Mouse (Mus musculus): ENCODE results near the gene Map3k9. TPM values are rescaled to one million over a fixed set of nuclear protein-coding genes. Genes with fewer than 3 reads are reported as not detected.
A peak's percentile ranks its signal among the peaks of the same experiment; 100 is the strongest.

Map3k9 gene
- polyA plus RNA-seq, 1 experiment: 0.29 TPM

- TF ChIP-seq CTCF (IDR thresholded peaks at IDR 0.05; ENCODE audit: control insufficient read depth, insufficient read depth, insufficient read length) (no peak), FOSL1 (IDR thresholded peaks at IDR 0.05; ENCODE audit: insufficient read depth, low read length, poor library complexity, severe bottlenecking) (no peak), MYOG (IDR thresholded peaks at IDR 0.05; ENCODE audit: control insufficient read depth, extremely low read depth, insufficient read length) (no peak), MYOD1 (IDR thresholded peaks at IDR 0.05; ENCODE audit: control insufficient read depth, insufficient read length, low read depth) (no peak), CEBPB (IDR thresholded peaks at IDR 0.05; ENCODE audit: low read depth) (no peak), USF1 (IDR thresholded peaks at IDR 0.05; ENCODE audit: low read depth) (no peak), MAX (IDR thresholded peaks at IDR 0.05) (no peak)
- H3K4me3 ChIP-seq (ENCODE audit: insufficient read depth, poor library complexity, severe bottlenecking): no peak overlapping the region
- no peak overlapping the region for H3ac ChIP-seq (ENCODE audit: control insufficient read depth, insufficient read length, low read depth)
- H3K79me3 ChIP-seq (ENCODE audit: low read depth): no peaks in the 10 kb centered on the region
- peaks cover 3% of the 10 kb centered on the region for H3K27me3 ChIP-seq (ENCODE audit: control insufficient read depth, insufficient read depth, insufficient read length)
- no peaks in the 10 kb centered on the region for H3K36me3 ChIP-seq (ENCODE audit: control insufficient read depth, insufficient read depth)
- no peaks in the 10 kb centered on the region for H3K79me2 ChIP-seq (ENCODE audit: control insufficient read depth, insufficient read depth)
Measured at GRCm38 (mm10) chr12:81769458-81769857, 11.5 kb downstream of the Map3k9 start.

DNA sequence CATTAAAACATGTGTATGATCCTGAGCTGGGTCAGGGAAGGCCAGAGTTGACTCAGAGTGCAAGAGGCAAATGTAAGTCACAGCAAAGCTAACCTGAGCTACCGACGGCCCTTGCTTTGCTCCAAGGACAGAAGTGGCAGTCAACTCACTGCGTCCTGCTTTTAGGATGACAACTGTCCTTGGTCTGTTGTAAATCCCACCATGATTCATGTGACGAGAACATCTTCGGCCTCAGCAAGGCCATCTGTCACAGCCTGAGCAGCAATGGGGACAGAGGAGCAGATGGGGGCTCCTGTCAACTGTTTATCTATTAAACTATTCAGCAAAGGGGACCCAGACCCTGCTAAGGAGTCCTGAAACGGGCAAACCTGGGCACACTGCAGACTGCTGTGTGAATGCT, 15.6 kb downstream of the Map3k9 start:
- no peaks in the 10 kb centered on the region for H3K36me3 ChIP-seq (ENCODE audit: control insufficient read depth, insufficient read depth)
- no peaks in the 10 kb centered on the region for H3K79me3 ChIP-seq (ENCODE audit: low read depth)
- H3K4me3 ChIP-seq (ENCODE audit: insufficient read depth, poor library complexity, severe bottlenecking): no peak overlapping the region
- no peaks in the 10 kb centered on the region for H3K79me2 ChIP-seq (ENCODE audit: control insufficient read depth, insufficient read depth)
- no peak for TF ChIP-seq MAX (IDR thresholded peaks at IDR 0.05)
- no peak for TF ChIP-seq MYOD1 (IDR thresholded peaks at IDR 0.05; ENCODE audit: control insufficient read depth, insufficient read length, low read depth)
- TF ChIP-seq USF1 (IDR thresholded peaks at IDR 0.05; ENCODE audit: low read depth): no peak
- TF ChIP-seq MYOG (IDR thresholded peaks at IDR 0.05; ENCODE audit: control insufficient read depth, extremely low read depth, insufficient read length): no peak
- TF ChIP-seq CEBPB (IDR thresholded peaks at IDR 0.05; ENCODE audit: low read depth): no peak
- no peak for TF ChIP-seq FOSL1 (IDR thresholded peaks at IDR 0.05; ENCODE audit: insufficient read depth, low read length, poor library complexity, severe bottlenecking)
- TF ChIP-seq CTCF (IDR thresholded peaks at IDR 0.05; ENCODE audit: control insufficient read depth, insufficient read depth, insufficient read length): no peak
- H3ac ChIP-seq (ENCODE audit: control insufficient read depth, insufficient read length, low read depth): no peak overlapping the region
- H3K27me3 ChIP-seq (ENCODE audit: control insufficient read depth, insufficient read depth, insufficient read length): no peaks in the 10 kb centered on the region

GRCm38 (mm10) chr12:81764370-81764769, 16.6 kb downstream of the Map3k9 start:
- Histone ChIP-seq H3ac (ENCODE audit: control insufficient read depth, insufficient read length, low read depth) (no peak overlapping the region), H3K79me2 (ENCODE audit: control insufficient read depth, insufficient read depth) (no peaks in the 10 kb centered on the region), H3K27me3 (ENCODE audit: control insufficient read depth, insufficient read depth, insufficient read length) (no peaks in the 10 kb centered on the region), H3K79me3 (ENCODE audit: low read depth) (no peaks in the 10 kb centered on the region), H3K4me3 (ENCODE audit: insufficient read depth, poor library complexity, severe bottlenecking) (no peak overlapping the region), H3K36me3 (ENCODE audit: control insufficient read depth, insufficient read depth) (no peaks in the 10 kb centered on the region)
- TF ChIP-seq MAX (IDR thresholded peaks at IDR 0.05) (no peak), MYOD1 (IDR thresholded peaks at IDR 0.05; ENCODE audit: control insufficient read depth, insufficient read length, low read depth) (no peak), MYOG (IDR thresholded peaks at IDR 0.05; ENCODE audit: control insufficient read depth, extremely low read depth, insufficient read length) (no peak), USF1 (IDR thresholded peaks at IDR 0.05; ENCODE audit: low read depth) (no peak), CEBPB (IDR thresholded peaks at IDR 0.05; ENCODE audit: low read depth) (no peak), FOSL1 (IDR thresholded peaks at IDR 0.05; ENCODE audit: insufficient read depth, low read length, poor library complexity, severe bottlenecking) (no peak), CTCF (IDR thresholded peaks at IDR 0.05; ENCODE audit: control insufficient read depth, insufficient read depth, insufficient read length) (no peak)

- H3K79me2 ChIP-seq (ENCODE audit: control insufficient read depth, insufficient read depth): no peaks in the 10 kb centered on the region
- TF ChIP-seq USF1 (IDR thresholded peaks at IDR 0.05; ENCODE audit: low read depth): no peak
- TF ChIP-seq MYOG (IDR thresholded peaks at IDR 0.05; ENCODE audit: control insufficient read depth, extremely low read depth, insufficient read length): no peak
- no peak for TF ChIP-seq CTCF (IDR thresholded peaks at IDR 0.05; ENCODE audit: control insufficient read depth, insufficient read depth, insufficient read length)
- no peak for TF ChIP-seq MYOD1 (IDR thresholded peaks at IDR 0.05; ENCODE audit: control insufficient read depth, insufficient read length, low read depth)
- TF ChIP-seq FOSL1 (IDR thresholded peaks at IDR 0.05; ENCODE audit: insufficient read depth, low read length, poor library complexity, severe bottlenecking): no peak
- TF ChIP-seq MAX (IDR thresholded peaks at IDR 0.05): no peak
- no peak for TF ChIP-seq CEBPB (IDR thresholded peaks at IDR 0.05; ENCODE audit: low read depth)
- H3K36me3 ChIP-seq (ENCODE audit: control insufficient read depth, insufficient read depth): no peaks in the 10 kb centered on the region
- no peak overlapping the region for H3ac ChIP-seq (ENCODE audit: control insufficient read depth, insufficient read length, low read depth)
- H3K4me3 ChIP-seq (ENCODE audit: insufficient read depth, poor library complexity, severe bottlenecking): no peak overlapping the region
- no peaks in the 10 kb centered on the region for H3K27me3 ChIP-seq (ENCODE audit: control insufficient read depth, insufficient read depth, insufficient read length)
- no peaks in the 10 kb centered on the region for H3K79me3 ChIP-seq (ENCODE audit: low read depth)
Measured at GRCm38 (mm10) chr12:81754651-81755050, 26.3 kb downstream of the Map3k9 start.

DNA sequence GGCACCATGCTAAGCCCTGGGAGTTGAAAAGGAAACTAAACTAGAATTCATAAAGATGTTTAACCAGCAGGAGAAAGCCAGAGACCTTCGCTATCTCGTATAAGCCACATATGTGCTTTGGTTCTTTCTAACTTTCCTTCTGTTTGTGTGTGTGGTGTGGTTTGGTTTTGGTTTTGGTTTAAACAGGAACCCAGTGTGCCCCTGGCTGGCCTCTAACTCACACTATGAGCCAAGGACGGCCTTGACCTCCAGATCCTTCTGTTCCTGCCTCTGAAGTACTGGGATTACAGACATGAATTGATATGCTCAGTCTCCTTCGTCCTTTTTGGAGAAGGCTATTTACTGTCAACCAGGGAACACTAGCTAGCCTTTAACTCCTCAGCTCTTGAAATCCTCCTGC, 29.9 kb downstream of the Map3k9 start:
- no peak overlapping the region for H3K4me3 ChIP-seq (ENCODE audit: insufficient read depth, poor library complexity, severe bottlenecking)
- no peaks in the 10 kb centered on the region for H3K79me3 ChIP-seq (ENCODE audit: low read depth)
- TF ChIP-seq CTCF (IDR thresholded peaks at IDR 0.05; ENCODE audit: control insufficient read depth, insufficient read depth, insufficient read length) (no peak), MYOG (IDR thresholded peaks at IDR 0.05; ENCODE audit: control insufficient read depth, extremely low read depth, insufficient read length) (no peak), MYOD1 (IDR thresholded peaks at IDR 0.05; ENCODE audit: control insufficient read depth, insufficient read length, low read depth) (no peak)
- no peaks in the 10 kb centered on the region for H3K36me3 ChIP-seq (ENCODE audit: control insufficient read depth, insufficient read depth)
- no peaks in the 10 kb centered on the region for H3K27me3 ChIP-seq (ENCODE audit: control insufficient read depth, insufficient read depth, insufficient read length)
- H3ac ChIP-seq (ENCODE audit: control insufficient read depth, insufficient read length, low read depth): no peak overlapping the region
- no peaks in the 10 kb centered on the region for H3K79me2 ChIP-seq (ENCODE audit: control insufficient read depth, insufficient read depth)

DNA sequence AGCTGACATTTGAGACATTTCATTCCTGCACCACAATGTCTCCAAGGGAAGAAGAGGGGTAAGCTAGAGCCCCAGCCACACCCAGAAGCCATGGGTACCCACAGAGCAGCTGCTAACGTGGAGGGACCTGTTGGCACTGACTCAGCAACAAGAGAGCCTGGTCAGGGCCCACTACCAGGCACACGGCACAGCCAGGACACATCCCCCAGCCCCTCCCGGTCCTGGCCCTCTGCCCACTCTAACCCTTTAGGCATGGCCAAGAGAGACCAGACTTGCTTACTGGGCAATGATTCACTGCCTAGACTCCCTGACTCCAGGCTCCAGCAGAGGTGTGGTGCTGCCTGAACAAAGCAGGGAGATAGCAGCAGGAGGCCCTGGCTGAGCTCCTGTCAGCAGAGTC, 32.1 kb downstream of the Map3k9 start:
- H3ac ChIP-seq (ENCODE audit: control insufficient read depth, insufficient read length, low read depth): no peak overlapping the region
- no peaks in the 10 kb centered on the region for H3K79me3 ChIP-seq (ENCODE audit: low read depth)
- TF ChIP-seq USF1 (IDR thresholded peaks at IDR 0.05; ENCODE audit: low read depth): no peak
- TF ChIP-seq MYOG (IDR thresholded peaks at IDR 0.05; ENCODE audit: control insufficient read depth, extremely low read depth, insufficient read length): no peak
- TF ChIP-seq MAX (IDR thresholded peaks at IDR 0.05): no peak
- TF ChIP-seq CEBPB (IDR thresholded peaks at IDR 0.05; ENCODE audit: low read depth): no peak
- peak; percentile 79 for TF ChIP-seq MYOD1 (IDR thresholded peaks at IDR 0.05; ENCODE audit: control insufficient read depth, insufficient read length, low read depth)
- no peak for TF ChIP-seq CTCF (IDR thresholded peaks at IDR 0.05; ENCODE audit: control insufficient read depth, insufficient read depth, insufficient read length)
- TF ChIP-seq FOSL1 (IDR thresholded peaks at IDR 0.05; ENCODE audit: insufficient read depth, low read length, poor library complexity, severe bottlenecking): no peak
- H3K27me3 ChIP-seq (ENCODE audit: control insufficient read depth, insufficient read depth, insufficient read length): no peaks in the 10 kb centered on the region
- H3K4me3 ChIP-seq (ENCODE audit: insufficient read depth, poor library complexity, severe bottlenecking): no peak overlapping the region
- no peaks in the 10 kb centered on the region for H3K36me3 ChIP-seq (ENCODE audit: control insufficient read depth, insufficient read depth)
- H3K79me2 ChIP-seq (ENCODE audit: control insufficient read depth, insufficient read depth): no peaks in the 10 kb centered on the region
